ENCODE assay signal across 22 mouse cellular contexts in the genomic region with DNA sequence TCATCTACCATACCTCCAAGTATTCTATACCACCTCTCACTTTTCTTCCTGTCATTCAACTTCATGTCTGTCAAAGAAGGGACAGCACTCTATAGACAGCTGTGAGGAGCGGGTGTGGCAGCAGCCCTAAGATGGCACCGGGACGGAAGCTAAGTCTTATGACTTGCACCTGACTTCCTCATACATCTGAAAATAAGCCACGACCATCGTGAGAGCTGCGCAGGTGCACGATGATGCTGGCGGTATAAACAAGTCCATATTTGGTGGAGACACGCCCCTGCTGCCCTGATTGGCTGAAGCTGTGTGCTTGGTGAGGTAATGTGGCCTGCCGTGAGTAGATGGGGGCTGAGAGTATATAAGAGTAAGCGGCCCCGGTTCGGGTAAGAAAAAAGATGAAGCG.
DNase-seq lines count a peak whose midpoint lies in the region; TF ChIP-seq lines count a peak whose summit lies in the region.
"Had no signal": no experiment of that assay in that cellular context is flagged by ENCODE, and none has a peak within 500 bp of the region (broad histone marks: within the 10 kb centered on the region; RNA-seq: fewer than 3 reads in every experiment).

No protein-coding gene starts in this region.

- H3K27me3 ChIP-seq in testis, adult 2 months (ENCODE audit: control insufficient read depth, insufficient read depth, low read length) = no peaks in the 10 kb centered on the region
- H3K27me3 ChIP-seq: embryonic facial prominence, embryonic 13.5 days; embryonic facial prominence, embryonic 15.5 days; forebrain, embryonic 13.5 days; forebrain, embryonic 15.5 days had no signal

- TF ChIP-seq CTCF in layer of hippocampus, adult 2 months (conservative IDR thresholded peaks at IDR 0.05) = no peak
- no peak for TF ChIP-seq CTCF in testis, adult 2 months (IDR thresholded peaks at IDR 0.05; ENCODE audit: control insufficient read depth, insufficient read depth, insufficient replicate concordance, low read depth, low read length)

- H3K4me1 ChIP-seq in testis, adult 2 months (ENCODE audit: control insufficient read depth, insufficient read depth, low read length) = no peaks in the 10 kb centered on the region
- H3K4me1 ChIP-seq: embryonic facial prominence, embryonic 15.5 days; forebrain, embryonic 13.5 days; forebrain, embryonic 15.5 days had no signal

- DNase-seq in layer of hippocampus, adult 2 months (ENCODE audit: low spot score in 2 of 2) = no peak
- no peak for DNase-seq in layer of hippocampus, adult 8-10 months (ENCODE audit: low spot score in 2 of 2)
- no peak for DNase-seq in testis, postnatal 10 days (ENCODE audit: low spot score)
- peak; percentile 6 for DNase-seq in R1 (ENCODE audit: low read depth, low spot score)
- DNase-seq in testis, postnatal 14 days (ENCODE audit: low spot score) = peak; percentile 3
- no peak for DNase-seq in lung, postnatal 36 days
- DNase-seq in cerebellum, postnatal 10 days = no peak
- DNase-seq: adrenal gland, adult 8-10 months; adrenal gland, postnatal 14 days; adrenal gland, postnatal 36 days; cerebellum, adult 11-12 months; cerebellum, adult 2 months; cerebellum, adult 9-10 months; cerebellum, postnatal 14 days; cerebellum, postnatal 36 days; embryo, embryonic 11 days had no signal

- H3K27ac ChIP-seq in layer of hippocampus, adult 2 months = peak overlapping the region; percentile 21; the same call in 1 of the 2 replicates
- no peak overlapping the region for H3K27ac ChIP-seq in testis, adult 2 months (ENCODE audit: control insufficient read depth, insufficient read depth, low read depth, low read length)
- H3K27ac ChIP-seq: embryonic facial prominence, embryonic 13.5 days; embryonic facial prominence, embryonic 15.5 days; forebrain, embryonic 13.5 days; forebrain, embryonic 15.5 days had no signal

- no peak overlapping the region for H3K4me3 ChIP-seq in layer of hippocampus, adult 2 months
- peak overlapping the region; percentile 5 for H3K4me3 ChIP-seq in testis, adult 2 months (ENCODE audit: control insufficient read depth, low read depth, low read length)
- H3K4me3 ChIP-seq: embryonic facial prominence, embryonic 13.5 days; embryonic facial prominence, embryonic 15.5 days; erythroblast, embryonic 14.5 days; forebrain, embryonic 13.5 days; forebrain, embryonic 15.5 days had no signal

- TF ChIP-seq POLR2A in testis, adult 2 months (IDR thresholded peaks at IDR 0.05; ENCODE audit: control insufficient read depth, low read depth, low read length) = no peak

- no peaks in the 10 kb centered on the region for H3K36me3 ChIP-seq in testis, adult 2 months (ENCODE audit: control insufficient read depth, insufficient read depth, low read length)
- H3K36me3 ChIP-seq: embryonic facial prominence, embryonic 13.5 days; embryonic facial prominence, embryonic 15.5 days; forebrain, embryonic 15.5 days had no signal

Comparison
In these comparisons a context has a peak if more than half of its experiments do, and no peak if none do; other contexts are left out.
1. DNase-seq: peak in R1 (single experiment) and testis, postnatal 14 days (single experiment); none in layer of hippocampus, adult 2 months (0 of 2), layer of hippocampus, adult 8-10 months (0 of 2), testis, postnatal 10 days (single experiment), lung, postnatal 36 days (single experiment) and cerebellum, postnatal 10 days (0 of 2).